Comparison of ENCODE assay signal across 20 mouse cellular contexts in the genomic region with DNA sequence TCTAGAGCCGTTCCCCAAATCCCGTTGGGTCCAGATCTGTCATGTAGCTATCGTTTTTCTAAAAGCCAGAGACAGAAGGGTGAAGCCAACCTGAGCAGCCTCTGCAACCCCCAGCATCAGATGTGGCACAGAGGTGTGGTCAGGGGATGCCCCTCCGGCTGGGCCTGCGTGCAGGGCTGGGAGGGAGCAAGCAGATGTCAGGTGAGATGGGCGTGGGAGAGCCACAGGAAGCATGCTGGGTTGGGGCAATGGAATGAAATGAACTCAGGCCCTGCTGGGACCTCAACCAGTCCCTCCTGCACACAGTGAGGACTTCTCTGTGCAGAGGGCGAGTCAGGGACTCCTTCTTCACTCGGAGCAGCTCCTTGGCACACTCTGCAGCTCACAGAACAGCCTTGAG. TPM values are rescaled to one million over a fixed set of nuclear protein-coding genes. Genes with fewer than 3 reads are reported as not detected.
DNase-seq lines count a peak whose midpoint lies in the region; ATAC-seq lines count a peak whose summit lies in the region.
"Had no signal": no experiment of that assay in that cellular context is flagged by ENCODE, and none has a peak within 500 bp of the region (broad histone marks: within the 10 kb centered on the region; RNA-seq: fewer than 3 reads in every experiment).

No protein-coding gene starts in this region.

- peak overlapping the region; percentile 21; the same call in 1 of the 2 replicates for H3K27ac ChIP-seq in forebrain, embryonic 12.5 days
- H3K27ac ChIP-seq in forebrain, embryonic 16.5 days (ENCODE audit: low read length) = no peak overlapping the region
- 0 out of 2 replicates have a peak overlapping the region, but pooled peaks have one; percentile 40 for H3K27ac ChIP-seq in limb, embryonic 10.5 days
- H3K27ac ChIP-seq: gastrocnemius, adult 2 months; heart, adult 2 months; liver, embryonic 12.5 days; lung, embryonic 15.5 days had no signal

- no peaks in the 10 kb centered on the region for H3K9me3 ChIP-seq in forebrain, embryonic 12.5 days
- no peaks in the 10 kb centered on the region for H3K9me3 ChIP-seq in forebrain, embryonic 16.5 days (ENCODE audit: control insufficient read depth, low read length)
- H3K9me3 ChIP-seq in limb, embryonic 10.5 days (replicated peaks) = no peaks in the 10 kb centered on the region
- H3K9me3 ChIP-seq: forebrain, embryonic 15.5 days; liver, embryonic 12.5 days; lung, embryonic 15.5 days had no signal

- peaks cover 6% of the 10 kb centered on the region; the same call in 1 of the 2 replicates for H3K27me3 ChIP-seq in forebrain, embryonic 12.5 days
- H3K27me3 ChIP-seq in forebrain, embryonic 16.5 days (replicated peaks; ENCODE audit: control insufficient read depth, insufficient read depth, low read length) = no peaks in the 10 kb centered on the region
- peaks cover 20% of the 10 kb centered on the region for H3K27me3 ChIP-seq in limb, embryonic 10.5 days (ENCODE audit: low read depth, poor library complexity, severe bottlenecking)
- H3K27me3 ChIP-seq: forebrain, embryonic 15.5 days; lung, embryonic 15.5 days had no signal

- no peak overlapping the region for H3K9ac ChIP-seq in forebrain, embryonic 12.5 days
- no peak overlapping the region for H3K9ac ChIP-seq in forebrain, embryonic 16.5 days (replicated peaks; ENCODE audit: low read depth, low read length)
- H3K9ac ChIP-seq: liver, embryonic 12.5 days; lung, embryonic 15.5 days had no signal

- DNase-seq in CD4-positive helper T cell, adult 2 months (ENCODE audit: low read depth, low spot score) = peak; percentile 48
- peak; percentile 33 for DNase-seq in Muller cell, postnatal 12 days (ENCODE audit: inconsistent ontology term)
- no peak for DNase-seq in limb, embryonic 10.5 days (ENCODE audit: low spot score)
- no peak for DNase-seq in layer of hippocampus, postnatal 14 days (ENCODE audit: low spot score in 2 of 2)
- no peak for DNase-seq in frontal cortex, postnatal 14 days (ENCODE audit: low spot score in 2 of 2)
- no peak for DNase-seq in testis, postnatal 10 days (ENCODE audit: low spot score)
- DNase-seq: adrenal gland, adult 2 months; gastrocnemius, adult 2 months; heart, adult 2 months; heart, postnatal 10 days; kidney, adult 8-10 months; kidney, postnatal 4 days; right cerebral cortex, postnatal 4 days had no signal

- no peak for ATAC-seq in forebrain, embryonic 12.5 days (ENCODE audit: low FRiP score)
- ATAC-seq in forebrain, embryonic 16.5 days = no peak
- ATAC-seq: forebrain, embryonic 15.5 days; liver, embryonic 12.5 days had no signal

- no peak overlapping the region for H3K4me3 ChIP-seq in forebrain, embryonic 12.5 days (replicated peaks)
- H3K4me3 ChIP-seq in forebrain, embryonic 16.5 days (replicated peaks; ENCODE audit: low read length) = no peak overlapping the region
- H3K4me3 ChIP-seq in limb, embryonic 10.5 days = no peak overlapping the region
- H3K4me3 ChIP-seq: forebrain, embryonic 15.5 days; gastrocnemius, adult 2 months; heart, adult 2 months; liver, embryonic 12.5 days; lung, embryonic 15.5 days had no signal

- H3K36me3 ChIP-seq in forebrain, embryonic 12.5 days (replicated peaks) = no peaks in the 10 kb centered on the region
- no peaks in the 10 kb centered on the region for H3K36me3 ChIP-seq in forebrain, embryonic 16.5 days (ENCODE audit: control insufficient read depth, insufficient read depth)
- H3K36me3 ChIP-seq in limb, embryonic 10.5 days = no peaks in the 10 kb centered on the region
- H3K36me3 ChIP-seq: forebrain, embryonic 15.5 days; liver, embryonic 12.5 days; lung, embryonic 15.5 days had no signal

- 86% methylated on average over 8 of the region's 8 CpGs for WGBS in forebrain, embryonic 12.5 days
- 75% methylated on average over 8 of the region's 8 CpGs for WGBS in forebrain, embryonic 16.5 days
- 78% methylated on average over 8 of the region's 8 CpGs for WGBS in limb, embryonic 10.5 days

- H3K4me1 ChIP-seq in forebrain, embryonic 12.5 days = peaks cover 58% of the 10 kb centered on the region
- H3K4me1 ChIP-seq in forebrain, embryonic 16.5 days (replicated peaks; ENCODE audit: control insufficient read depth, insufficient read depth, low read length) = peaks cover 44% of the 10 kb centered on the region
- H3K4me1 ChIP-seq in limb, embryonic 10.5 days = peaks cover 53% of the 10 kb centered on the region

- H3K4me2 ChIP-seq in forebrain, embryonic 12.5 days = no peak overlapping the region
- no peak overlapping the region for H3K4me2 ChIP-seq in forebrain, embryonic 16.5 days (ENCODE audit: low read length)
- H3K4me2 ChIP-seq: forebrain, embryonic 15.5 days; liver, embryonic 12.5 days; lung, embryonic 15.5 days had no signal

RNA-seq across cellular contexts. Expression of a gene that starts 18.3 kb away (rescaled TPM):
- 22.5 and 25.9 TPM in 2 replicates for polyA plus RNA-seq in forebrain, embryonic 12.5 days (2016; fragmentation: Nextera tagmentation; extraction: Ambion mirVana)
- 6.3 and 7.8 TPM in 2 replicates for polyA plus RNA-seq in forebrain, embryonic 16.5 days (2015; fragmentation: Nextera tagmentation; extraction: Ambion mirVana)
- 13.9 and 14.9 TPM in 2 replicates for polyA plus RNA-seq in limb, embryonic 10.5 days (2016; fragmentation: Nextera tagmentation; extraction: Ambion mirVana)
- total RNA-seq in layer of hippocampus, postnatal 14 days (2021) = 10 to 100 TPM; 22.2 to 22.8 TPM

RNA-seq across cellular contexts. Expression of a gene that starts 33.6 kb away (rescaled TPM):
- polyA plus RNA-seq in forebrain, embryonic 12.5 days (2016; fragmentation: Nextera tagmentation; extraction: Ambion mirVana) = 65.5 and 65.8 TPM in 2 replicates
- polyA plus RNA-seq in forebrain, embryonic 16.5 days (2015; fragmentation: Nextera tagmentation; extraction: Ambion mirVana) = 80.4 and 88.5 TPM in 2 replicates
- 56.5 and 59.5 TPM in 2 replicates for polyA plus RNA-seq in limb, embryonic 10.5 days (2016; fragmentation: Nextera tagmentation; extraction: Ambion mirVana)
- total RNA-seq in layer of hippocampus, postnatal 14 days (2021) = 10 to 100 TPM; 27.3 to 30.0 TPM

RNA-seq across cellular contexts. Expression of a gene that starts 33.7 kb away (rescaled TPM):
- polyA plus RNA-seq in forebrain, embryonic 12.5 days (2016; fragmentation: Nextera tagmentation; extraction: Ambion mirVana) = 87.8 and 93.5 TPM in 2 replicates
- 71.2 and 72.5 TPM in 2 replicates for polyA plus RNA-seq in forebrain, embryonic 16.5 days (2015; fragmentation: Nextera tagmentation; extraction: Ambion mirVana)
- 93.1 and 111 TPM in 2 replicates for polyA plus RNA-seq in limb, embryonic 10.5 days (2016; fragmentation: Nextera tagmentation; extraction: Ambion mirVana)
- total RNA-seq in layer of hippocampus, postnatal 14 days (2021) = 10 to 100 TPM; 28.8 to 29.3 TPM

RNA-seq across cellular contexts. Expression of a gene that starts 34.2 kb away (rescaled TPM):
- not detected in 2 replicates for polyA plus RNA-seq in forebrain, embryonic 12.5 days (2016; fragmentation: Nextera tagmentation; extraction: Ambion mirVana)
- polyA plus RNA-seq in forebrain, embryonic 16.5 days (2015; fragmentation: Nextera tagmentation; extraction: Ambion mirVana) = not detected in 2 replicates
- polyA plus RNA-seq in limb, embryonic 10.5 days (2016; fragmentation: Nextera tagmentation; extraction: Ambion mirVana) = not detected in 2 replicates
- not detected for total RNA-seq in layer of hippocampus, postnatal 14 days (2021)
- total RNA-seq: gastrocnemius, adult 2 months; heart, adult 2 months; heart, postnatal 10 days; layer of hippocampus, postnatal 25 days; left cerebral cortex, postnatal 36 days had no signal
- polyA plus RNA-seq: forebrain, embryonic 15.5 days; heart, adult 2 months; liver, embryonic 12.5 days; lung, embryonic 15.5 days had no signal

RNA-seq across cellular contexts. Expression of a gene that starts 42.7 kb away (rescaled TPM):
- 33.7 and 40.2 TPM in 2 replicates for polyA plus RNA-seq in forebrain, embryonic 12.5 days (2016; fragmentation: Nextera tagmentation; extraction: Ambion mirVana)
- polyA plus RNA-seq in forebrain, embryonic 16.5 days (2015; fragmentation: Nextera tagmentation; extraction: Ambion mirVana) = 46.3 and 55.8 TPM in 2 replicates
- 17.9 and 22.5 TPM in 2 replicates for polyA plus RNA-seq in limb, embryonic 10.5 days (2016; fragmentation: Nextera tagmentation; extraction: Ambion mirVana)
- 10 to 100 TPM; 38.5 to 48.9 TPM for total RNA-seq in layer of hippocampus, postnatal 14 days (2021)

Comparison
In these comparisons a context has a peak if more than half of its experiments do, and no peak if none do; other contexts are left out.
1. DNase-seq: peak in CD4-positive helper T cell, adult 2 months (single experiment) and Muller cell, postnatal 12 days (single experiment); none in limb, embryonic 10.5 days (single experiment), layer of hippocampus, postnatal 14 days (0 of 2), frontal cortex, postnatal 14 days (0 of 2) and testis, postnatal 10 days (single experiment).